Mouse (Mus musculus): ENCODE data around the gene 4930442H23Rik.

Gene 4930442H23Rik

DNA sequence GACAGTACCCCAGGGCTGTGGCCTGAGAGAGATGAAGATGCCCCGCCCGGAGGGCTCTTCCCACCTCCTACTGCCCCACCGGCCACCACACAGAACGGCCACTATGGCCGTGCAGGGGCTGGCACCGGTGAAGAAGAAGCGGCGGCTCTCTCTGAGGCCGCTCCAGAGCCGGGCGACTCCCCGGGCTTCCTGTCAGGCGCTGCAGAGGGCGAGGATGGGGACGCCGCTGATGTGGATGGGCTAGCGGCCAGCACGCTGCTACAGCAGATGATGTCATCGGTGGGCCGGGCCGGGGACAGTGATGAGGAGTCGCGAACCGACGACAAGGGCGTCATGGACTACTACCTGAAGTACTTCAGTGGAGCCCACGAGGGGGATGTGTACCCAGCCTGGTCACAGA is 39.0 kb downstream of the 4930442H23Rik start:
- no peak for DNase-seq (ENCODE audit: low read depth)

DNA sequence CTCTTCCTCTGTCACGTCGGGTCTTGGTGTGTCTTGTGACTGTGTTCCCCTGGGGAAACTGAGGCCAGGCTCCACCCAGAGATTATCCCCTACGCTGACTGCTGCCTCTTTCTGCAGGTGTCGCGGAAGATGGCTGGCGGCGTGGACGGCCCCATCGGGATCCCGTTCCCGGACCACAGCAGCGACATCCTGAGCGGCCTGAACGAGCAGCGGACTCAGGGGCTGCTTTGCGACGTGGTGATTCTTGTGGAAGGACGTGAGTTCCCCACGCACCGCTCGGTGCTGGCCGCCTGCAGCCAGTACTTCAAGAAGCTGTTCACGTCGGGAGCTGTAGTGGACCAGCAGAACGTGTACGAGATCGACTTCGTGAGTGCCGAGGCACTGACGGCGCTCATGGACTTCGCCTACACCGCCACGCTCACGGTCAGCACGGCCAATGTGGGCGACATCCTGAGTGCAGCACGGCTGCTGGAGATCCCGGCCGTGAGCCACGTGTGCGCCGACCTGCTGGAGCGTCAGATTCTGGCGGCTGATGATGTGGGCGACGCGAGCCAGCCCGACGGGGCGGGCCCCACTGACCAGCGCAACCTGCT is 39.7 kb downstream of the 4930442H23Rik start:
- DNase-seq (ENCODE audit: low read depth), result no peak

DNA sequence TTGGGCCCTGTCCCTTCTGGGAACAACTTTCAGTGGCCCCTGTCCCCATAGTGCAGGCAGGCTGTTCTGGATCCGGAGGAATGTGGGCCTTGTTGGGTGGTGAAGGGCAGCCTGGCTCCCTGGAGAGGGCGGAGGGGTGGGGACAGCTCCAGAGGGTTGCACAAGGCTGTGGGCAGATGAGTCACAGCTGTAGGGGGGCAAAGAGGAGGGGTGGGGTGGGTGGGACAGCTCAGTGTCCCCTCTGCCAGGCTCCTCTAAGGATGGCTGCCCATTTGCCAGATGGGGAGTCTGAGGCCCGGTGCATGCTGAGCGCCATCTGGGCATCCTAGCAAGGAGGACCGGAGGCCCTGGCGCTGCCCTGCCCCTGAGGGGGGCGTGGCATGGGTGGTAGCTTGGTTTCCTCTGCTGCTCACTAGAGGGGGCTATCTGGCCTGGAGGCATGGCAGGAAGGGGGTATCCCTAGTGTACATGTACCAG is 40.5 kb downstream of the 4930442H23Rik start:
- DNase-seq (ENCODE audit: low read depth), result no peak

DNA sequence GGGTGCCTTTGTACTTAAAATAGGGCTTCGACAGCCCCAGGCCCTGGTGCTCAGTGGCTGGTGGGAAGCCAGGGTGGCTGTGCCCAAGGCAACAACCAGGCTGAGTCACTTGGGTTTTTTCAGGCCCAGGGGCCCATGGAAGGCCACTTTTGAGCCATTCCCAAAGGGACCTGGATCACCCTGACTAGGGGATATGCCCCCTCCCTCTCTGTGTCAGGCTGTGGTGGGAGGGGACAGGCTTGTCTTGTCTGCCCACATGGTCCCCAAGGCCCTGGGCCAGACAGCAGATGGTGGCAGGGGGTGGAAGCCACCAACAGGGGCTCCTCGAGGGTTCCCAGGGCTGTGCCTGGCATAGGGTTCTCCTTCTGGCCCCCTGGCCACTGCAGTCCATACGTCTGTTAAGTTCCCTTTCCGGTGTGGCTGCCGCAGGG is 41.1 kb downstream of the 4930442H23Rik start:
- no peak for DNase-seq (ENCODE audit: low read depth)

DNA sequence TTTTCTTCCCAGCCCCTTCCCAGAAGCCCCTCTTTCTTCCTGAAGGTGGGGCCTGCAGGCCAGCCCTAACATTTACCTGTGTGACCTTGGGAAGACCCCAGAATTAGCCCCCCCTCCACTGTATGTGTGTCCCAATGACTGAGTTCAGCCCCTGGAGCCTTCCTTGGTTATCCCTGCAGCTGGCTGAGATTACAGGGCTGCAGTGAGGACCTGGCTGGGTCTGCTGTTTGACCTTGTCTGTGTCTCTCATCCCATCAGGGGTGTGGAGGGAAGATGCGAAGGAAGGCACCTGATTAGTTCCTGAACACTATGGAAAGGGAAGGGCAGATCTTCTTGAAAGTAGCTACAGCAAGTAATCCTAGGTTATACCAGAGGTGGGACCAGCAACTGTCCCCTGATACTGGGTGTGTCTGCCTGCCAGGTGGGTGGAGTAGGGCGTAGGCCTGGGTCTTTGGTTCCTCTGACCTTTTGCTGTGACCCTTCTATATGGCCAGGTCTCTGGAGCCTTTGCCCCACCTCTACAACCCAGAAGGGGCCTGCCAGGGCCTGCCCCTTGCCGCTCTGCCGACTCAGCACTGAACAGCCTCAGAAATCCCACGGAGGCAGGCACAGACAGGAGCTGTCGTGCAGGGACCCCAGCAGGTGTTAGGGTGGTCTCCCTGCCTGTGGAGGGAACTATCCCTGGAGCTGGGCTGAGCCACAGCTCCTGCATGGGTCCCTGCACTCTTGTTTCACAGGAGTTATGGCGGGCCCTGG is 42.0 kb downstream of the 4930442H23Rik start:
- no peak for DNase-seq (ENCODE audit: low read depth)

DNA sequence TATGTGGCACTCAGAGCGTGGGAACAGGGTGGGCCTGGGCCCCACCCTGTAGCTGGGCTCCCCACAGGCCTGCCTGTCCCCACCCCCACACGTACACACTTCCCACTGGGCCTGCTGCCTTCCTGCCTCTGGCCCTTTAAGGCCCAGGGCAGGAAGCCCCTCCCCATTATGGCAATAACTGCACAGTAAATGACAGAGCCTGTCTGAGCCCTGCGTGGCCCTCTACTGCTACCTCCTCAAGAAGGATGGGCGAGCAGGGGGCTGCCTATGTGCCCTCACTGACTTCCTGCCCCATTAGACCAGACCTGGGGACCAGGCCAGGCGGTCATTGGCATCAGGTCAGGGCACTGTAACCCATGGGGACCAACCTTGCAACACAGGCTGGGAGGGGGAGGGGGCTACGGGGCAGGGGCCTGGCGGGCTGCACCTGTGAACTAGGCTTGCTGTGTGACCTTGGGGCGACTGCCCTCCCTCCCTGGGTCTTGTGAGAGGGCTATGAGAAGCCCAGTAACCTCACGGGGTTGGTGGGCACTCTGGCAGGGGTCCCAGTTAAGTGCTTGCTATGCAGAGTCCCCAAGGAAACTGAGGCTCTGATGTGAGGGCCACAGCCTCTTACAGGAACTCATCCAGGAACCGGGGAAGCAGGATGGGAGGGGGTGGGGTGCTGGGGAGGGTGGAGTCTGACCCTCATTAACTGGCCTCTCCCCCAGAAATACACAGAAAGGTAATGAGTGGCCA is 42.8 kb downstream of the 4930442H23Rik start:
- DNase-seq (ENCODE audit: low read depth), result no peak

DNA sequence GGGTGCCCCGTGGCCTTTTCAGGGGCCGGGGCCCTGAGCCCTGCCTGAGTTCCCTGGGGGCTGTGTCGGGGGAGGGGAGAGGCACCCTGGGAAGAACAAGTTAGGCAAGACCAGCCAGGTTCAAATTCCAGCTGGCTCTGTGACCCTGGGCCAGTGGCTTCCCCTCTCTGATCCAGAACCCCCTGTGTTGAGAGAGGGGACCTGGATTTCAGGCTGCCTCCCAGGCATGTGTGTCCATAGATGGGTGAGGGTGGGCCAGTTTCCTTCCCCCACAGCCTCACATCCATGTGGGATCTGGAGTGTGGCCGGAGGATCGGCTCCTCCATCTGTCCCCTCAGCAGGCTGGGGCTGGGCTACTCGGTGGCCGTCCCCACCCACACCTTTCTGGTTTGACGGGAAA is 43.6 kb downstream of the 4930442H23Rik start:
- no peak for DNase-seq (ENCODE audit: low read depth)

DNA sequence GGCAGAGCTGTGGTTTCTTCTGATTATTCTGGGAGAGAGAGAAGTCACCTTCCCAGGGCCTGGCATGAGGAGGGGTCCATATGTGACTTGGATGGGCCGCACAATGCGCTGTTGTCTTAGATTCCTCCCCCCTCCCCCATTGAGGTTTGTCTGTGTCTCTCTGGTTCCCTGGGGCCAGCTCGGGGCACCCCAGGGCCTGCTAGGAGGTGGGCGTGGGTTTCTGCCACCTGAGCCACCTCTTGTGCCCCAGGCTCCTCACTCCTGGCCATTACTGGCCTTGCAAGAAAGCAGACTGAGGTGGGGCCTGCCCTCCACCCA is 44.2 kb downstream of the 4930442H23Rik start:
- DNase-seq (ENCODE audit: low read depth), result no peak

DNA sequence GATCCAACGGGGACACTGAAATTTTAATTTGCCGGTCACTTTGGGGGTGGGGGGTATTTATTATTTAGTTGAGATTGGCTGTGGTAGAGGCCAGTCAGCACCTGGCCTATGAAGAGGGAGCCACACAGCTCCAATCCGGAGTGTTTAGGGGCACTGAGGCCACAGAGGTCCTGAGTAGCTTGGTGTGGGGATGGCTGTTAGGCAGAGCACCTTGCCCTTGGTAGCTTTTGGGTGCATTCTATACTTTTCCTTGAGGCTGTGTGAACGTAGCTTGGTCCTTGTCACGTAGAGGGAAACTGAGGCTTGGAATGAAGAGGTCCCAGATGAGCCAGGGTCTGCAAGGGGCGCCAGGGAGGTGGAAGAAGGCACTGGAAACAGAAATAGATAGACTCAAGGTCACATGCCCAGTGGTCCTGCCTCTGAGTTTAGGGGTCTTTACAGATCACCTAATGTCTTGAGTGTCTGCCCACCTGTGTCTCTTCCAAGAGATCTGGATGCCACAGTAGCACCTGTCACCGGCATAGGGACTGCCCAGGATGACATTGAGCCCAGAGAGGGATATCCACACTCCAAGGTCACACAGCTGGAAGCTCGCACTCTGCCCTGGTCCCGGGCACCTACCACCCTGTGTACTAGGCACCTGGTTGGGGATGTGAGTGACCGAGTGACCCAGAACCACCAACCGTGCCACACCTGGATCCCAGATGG is 44.7 kb downstream of the 4930442H23Rik start:
- DNase-seq (ENCODE audit: low read depth), result no peak

DNA sequence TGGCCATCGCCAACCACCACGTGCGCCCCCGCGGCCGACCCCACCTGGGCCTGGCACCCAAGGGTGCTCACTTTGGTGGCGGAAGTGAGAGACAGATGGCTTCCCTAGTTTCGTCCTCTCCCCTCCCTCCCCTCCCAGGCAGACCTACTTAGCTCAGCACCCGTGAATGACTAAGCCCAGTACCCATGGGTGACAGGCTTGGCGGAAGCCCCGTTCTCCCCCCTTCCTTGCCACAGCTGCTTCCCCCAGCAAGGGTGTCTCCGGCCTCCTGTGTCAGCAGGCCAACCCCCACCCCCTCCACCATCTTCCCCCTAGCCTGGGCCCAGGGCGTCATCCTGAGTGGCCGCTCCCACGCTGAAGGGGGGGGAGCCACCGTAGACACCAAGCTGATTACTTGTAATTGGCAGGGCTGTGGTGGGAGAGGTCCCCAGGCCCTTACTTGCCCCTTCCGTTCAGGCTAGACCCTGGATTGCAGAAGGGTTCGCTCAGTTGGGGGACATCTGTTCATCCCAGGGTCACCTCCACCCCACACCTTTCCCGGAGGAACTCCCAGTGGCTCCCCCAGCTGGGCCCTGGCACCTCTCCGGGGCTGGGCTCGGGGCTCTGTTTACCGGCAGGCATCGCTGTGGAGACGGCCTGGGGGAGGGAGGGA is 45.4 kb downstream of the 4930442H23Rik start:
- DNase-seq (ENCODE audit: low read depth), result no peak

DNA sequence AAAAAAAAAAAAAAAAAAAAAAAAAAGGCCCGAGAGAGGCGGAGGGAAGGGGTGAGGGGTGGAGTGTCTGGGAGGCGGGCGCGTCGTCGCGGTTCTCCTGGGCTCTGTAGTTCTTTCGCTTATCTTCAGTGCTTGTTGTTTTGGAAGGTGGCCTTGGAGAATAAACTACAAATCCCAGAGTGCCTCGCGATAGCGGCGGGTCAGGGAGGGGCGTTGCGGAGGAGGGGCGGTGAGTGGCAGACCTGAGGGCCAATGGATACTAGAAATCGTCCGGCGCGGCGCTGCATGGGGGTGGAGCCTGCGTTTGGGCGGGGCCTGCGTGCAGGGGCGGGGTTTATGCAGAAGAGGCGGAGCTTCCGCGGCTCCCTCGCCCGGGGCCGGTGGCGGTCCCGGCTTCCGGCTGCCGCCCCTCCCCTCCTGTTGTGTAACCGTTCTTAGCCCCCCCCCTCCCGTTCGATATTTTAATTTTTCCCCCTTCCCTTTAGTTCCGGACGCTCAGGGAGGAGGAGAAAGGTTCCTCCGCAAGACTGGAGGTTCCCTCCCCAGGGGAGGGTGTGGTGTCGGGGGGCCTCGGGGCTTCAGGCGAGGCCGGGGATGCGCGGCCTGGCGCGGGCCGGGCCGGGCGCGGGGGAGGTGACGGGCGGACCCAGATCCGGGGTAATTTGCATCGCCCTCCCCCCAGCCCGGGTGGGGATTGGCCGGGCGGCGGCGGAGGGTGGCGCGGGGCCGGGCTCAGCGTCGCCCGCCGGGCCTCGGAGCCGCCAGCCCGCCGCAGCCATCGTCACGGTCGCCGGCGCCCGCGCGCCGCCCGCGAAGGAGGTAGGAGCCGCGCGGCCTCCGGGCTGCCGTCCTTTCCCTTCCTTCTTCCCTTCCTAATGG is 46.2 kb downstream of the 4930442H23Rik start:
- DNase-seq (ENCODE audit: low read depth), result peak; percentile 95

DNA sequence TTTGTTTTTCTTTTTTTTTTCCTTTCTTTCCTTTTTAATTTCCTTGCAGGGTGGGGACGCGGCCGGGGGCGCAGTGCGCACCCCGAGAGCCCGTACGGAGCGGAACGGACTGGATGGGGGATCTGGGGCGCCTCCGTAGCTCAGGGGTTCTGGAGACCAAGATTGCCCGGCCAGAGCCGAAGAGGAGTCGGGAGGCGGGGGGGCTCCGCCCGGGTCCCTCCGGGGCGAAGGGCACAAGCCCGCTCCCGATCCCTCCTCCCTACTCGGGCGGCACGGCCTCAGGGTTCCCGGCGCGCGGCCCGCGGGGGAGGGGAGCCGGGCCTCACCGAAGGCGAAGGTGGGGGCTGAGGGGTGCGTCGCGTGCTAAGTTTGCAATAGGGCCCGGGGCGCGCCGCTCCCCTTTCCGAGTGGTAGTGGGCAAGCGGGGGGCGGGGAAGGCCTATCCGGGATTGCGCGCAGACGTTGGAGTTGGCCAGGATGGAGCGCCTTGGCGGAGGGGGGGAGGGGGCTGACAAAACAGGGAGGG is 46.9 kb downstream of the 4930442H23Rik start:
- DNase-seq (ENCODE audit: low read depth), result no peak

DNA sequence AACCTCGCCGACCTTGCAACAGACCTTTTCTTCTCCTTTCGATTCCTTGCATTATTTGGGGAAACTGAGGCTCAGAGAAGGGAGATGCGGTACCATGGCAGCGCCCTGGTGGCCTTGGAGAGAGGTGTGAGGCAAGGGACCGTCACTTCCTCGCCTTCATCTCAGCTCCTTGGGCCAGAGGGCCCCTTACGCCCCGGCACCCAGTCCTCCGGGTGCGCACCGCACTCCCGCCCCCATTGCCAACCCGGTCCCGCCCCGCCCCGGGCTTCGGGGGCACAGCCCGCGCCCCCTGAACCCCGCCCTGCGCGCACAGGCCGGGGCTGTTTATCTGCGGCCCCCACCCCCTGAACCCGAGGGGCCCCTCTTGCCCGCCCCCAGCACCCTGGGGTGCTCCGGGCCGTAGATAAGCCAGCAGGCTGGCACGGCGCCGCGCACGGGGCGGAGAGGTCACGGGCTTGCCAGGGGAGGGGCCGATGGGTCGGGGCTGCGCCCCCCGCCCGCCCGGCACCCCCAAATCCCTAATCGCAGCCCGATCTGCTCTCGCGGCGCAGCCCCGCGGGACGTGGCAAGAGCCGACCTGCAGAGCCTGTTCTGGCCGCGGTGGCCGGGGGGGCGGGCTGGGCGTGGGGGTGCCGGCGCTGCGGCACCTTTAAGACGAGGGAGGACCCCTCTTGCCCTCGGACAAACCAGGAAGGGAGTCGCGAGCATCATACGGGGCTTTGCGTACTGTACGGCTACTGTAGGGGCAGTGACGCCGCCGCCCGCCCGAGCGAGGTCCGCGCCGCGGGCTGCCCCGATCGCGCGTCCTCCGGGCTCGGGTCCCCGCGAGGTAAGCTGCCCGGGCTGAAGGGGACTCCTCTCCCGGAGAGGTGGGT is 47.6 kb downstream of the 4930442H23Rik start:
- no peak for DNase-seq (ENCODE audit: low read depth)

DNA sequence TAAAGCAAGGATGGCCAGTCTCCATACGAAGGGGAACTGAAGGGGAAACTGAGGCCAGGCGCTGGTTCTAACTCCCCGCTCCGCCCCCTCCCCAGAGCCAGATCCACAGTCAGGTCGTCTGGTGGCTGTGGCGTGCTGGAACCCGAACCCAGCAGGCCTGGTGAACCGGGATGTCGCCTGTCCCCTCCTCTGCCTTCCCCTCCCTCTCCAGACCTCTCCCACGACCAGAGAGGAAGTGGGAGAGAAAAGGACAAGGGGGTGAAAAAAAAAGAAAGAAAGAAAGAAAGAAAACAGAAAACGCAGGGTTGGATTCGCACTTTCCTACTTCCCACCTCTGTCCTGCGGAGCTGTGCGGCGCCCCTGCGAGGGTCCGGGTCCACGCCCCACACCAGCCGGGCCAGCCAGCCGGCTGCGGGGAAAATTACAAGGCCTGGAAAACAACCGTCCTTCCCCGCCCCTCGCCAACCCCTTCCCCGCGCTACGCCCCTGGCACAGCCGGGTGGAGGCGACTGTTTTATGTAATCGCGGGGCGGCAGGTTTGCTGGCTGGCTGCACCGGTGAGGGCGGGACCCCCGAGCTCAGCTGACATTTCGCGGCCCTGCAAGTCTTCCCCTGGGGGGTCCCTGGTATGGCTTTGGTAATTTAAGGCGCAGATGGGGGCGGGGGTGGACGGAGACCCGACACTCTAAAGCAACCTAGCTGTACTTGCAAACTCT is 48.5 kb downstream of the 4930442H23Rik start, which contains the start of gene Zbtb7a:
Gene Zbtb7a (plus strand): TSS at position 255 of the 716 bp plus-strand sequence.
- DNase-seq (ENCODE audit: low read depth), result no peak

DNA sequence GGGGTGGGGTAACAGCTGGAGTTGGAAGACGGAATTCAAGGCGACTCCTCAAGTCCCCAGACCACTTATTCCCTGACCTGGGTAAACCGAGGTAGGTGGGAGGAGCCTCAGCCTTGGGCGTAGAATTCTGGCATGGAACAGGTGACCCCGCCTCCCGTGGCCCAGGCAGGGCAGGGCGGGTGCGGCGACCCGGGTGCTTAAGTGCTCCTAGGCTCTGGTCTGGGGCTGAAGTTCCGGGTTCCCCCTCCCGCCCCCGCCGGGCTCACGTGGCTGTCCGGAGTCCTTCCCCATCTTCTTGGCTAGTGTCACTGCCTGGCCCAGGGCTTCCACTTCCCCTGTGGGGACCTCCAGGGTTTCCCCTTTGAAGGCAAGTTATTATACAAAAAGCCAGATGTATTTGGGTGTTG is 49.5 kb downstream of the 4930442H23Rik start:
- DNase-seq (ENCODE audit: low read depth), result no peak
